Mouse (Mus musculus): ENCODE measurements at regions not wholly inside any gene's neighbourhood (a gene's known extent, or its start where the extent isn't known, plus 50 kb on each side); places are given as distances from the start of the nearest gene placed in this dataset.

- in situ Hi-C loops (cut with MseI, MboI): no loop called here
Measured at GRCm38 (mm10) chr2:61922496-61922895, 119.8 kb downstream of the Tbr1 start.

GRCm38 (mm10) chr2:61938296-61938695, 108.0 kb upstream of the Slc4a10 start:
- in situ Hi-C loops (cut with MseI, MboI): no loop called here

- in situ Hi-C loops (cut with MseI, MboI): loop anchor here in 1 of 2 experiments (25.0 kb wide), 1 partner anchor 304 kb away; no protein-coding TSS in a partner anchor
Measured at GRCm38 (mm10) chr2:61965916-61966315, 80.3 kb upstream of the Slc4a10 start.

GRCm38 (mm10) chr2:61967724-61968123, 78.5 kb upstream of the Slc4a10 start:
- in situ Hi-C loops (cut with MseI, MboI): loop anchor here in 1 of 2 experiments (25.0 kb wide), 1 partner anchor 305 kb away; no protein-coding TSS in a partner anchor

- in situ Hi-C loops (cut with MseI, MboI): loop anchor here in 1 of 2 experiments (25.0 kb wide), 1 partner anchor 308 kb away; no protein-coding TSS in a partner anchor
Measured at GRCm38 (mm10) chr2:61970029-61970428, 76.2 kb upstream of the Slc4a10 start.

- in situ Hi-C loops (cut with MseI, MboI): loop anchor here (10.0 to 25.0 kb wide), 2 partner anchors 300 to 478 kb away; no protein-coding TSS in a partner anchor
Measured at GRCm38 (mm10) chr2:61984771-61985170, 61.5 kb upstream of the Slc4a10 start.

GRCm38 (mm10) chr2:61986967-61987550, 59.2 kb upstream of the Slc4a10 start:
- in situ Hi-C loops (cut with MseI, MboI): loop anchor here (10.0 to 25.0 kb wide), 2 partner anchors 298 to 475 kb away; no protein-coding TSS in a partner anchor
